Mouse (Mus musculus) skeletal muscle tissue, adult 2 months (tissue): ENCODE results near the gene Olfr1309.
"Not testable (repeated sequence)": the region's sequence is repeated elsewhere in the genome, so short reads cannot be mapped to it uniquely, and the experiment has no call there.

ENCODE experiments used
- DNase-seq: peaks from one replicate; pipeline ENCODE4 v3.0.0-alpha.2; 2012; ENCODE audit warnings: low read depth, low spot score

Gene Olfr1309

DNA sequence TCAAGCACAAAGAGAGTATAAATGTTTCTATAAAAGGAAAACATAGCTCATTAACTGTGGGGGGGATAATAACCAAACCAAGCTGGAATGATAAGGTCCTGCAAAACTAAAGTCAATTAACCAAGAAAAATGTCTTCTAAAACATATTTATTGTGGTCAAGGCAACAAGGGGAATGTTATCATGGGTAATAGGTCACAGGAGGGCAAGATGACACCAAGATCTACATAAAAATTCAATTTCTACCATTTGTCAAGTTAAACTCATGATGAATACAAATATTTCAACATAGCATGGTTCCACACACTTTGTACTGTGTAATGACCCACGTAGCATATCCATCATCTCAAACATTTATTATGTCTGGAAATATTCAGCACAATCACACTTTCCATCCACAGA is at the start of gene Olfr1309:
TSS of gene Olfr1309 (minus strand) at position 101 of the 400 bp plus-strand sequence.
- DNase-seq, result no peak

DNA sequence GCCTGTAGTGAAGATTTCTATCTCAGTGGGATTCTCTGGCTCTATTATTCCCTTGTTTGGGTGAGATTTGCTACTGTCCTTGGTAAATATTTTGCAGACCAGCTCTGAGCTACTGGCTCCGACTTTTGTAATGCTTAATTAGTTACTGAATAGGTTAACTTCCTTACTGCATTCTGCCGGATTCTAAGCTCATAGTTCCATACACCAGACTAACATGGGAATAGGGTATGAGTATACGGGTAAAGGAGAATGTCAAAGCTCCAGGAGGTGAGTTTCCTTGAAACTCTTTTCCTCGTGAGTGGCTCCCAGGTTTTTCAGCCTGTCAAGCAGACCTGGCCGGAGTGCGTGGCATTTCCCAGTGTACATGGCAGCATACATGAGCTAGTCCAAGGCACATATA is 36.9 kb upstream of the Olfr1309 start:
- DNase-seq, result not testable (repeated sequence)

GRCm38 (mm10) chr2:112024312-112024711 is 34.2 kb upstream of the Olfr1309 start, which contains the start of gene Olfr1311:
Gene Olfr1311 (minus strand): TSS chr2:112024412.
- no peak for DNase-seq

GRCm38 (mm10) chr2:112014900-112015299 is 24.8 kb upstream of the Olfr1309 start:
- no peak for DNase-seq

DNA sequence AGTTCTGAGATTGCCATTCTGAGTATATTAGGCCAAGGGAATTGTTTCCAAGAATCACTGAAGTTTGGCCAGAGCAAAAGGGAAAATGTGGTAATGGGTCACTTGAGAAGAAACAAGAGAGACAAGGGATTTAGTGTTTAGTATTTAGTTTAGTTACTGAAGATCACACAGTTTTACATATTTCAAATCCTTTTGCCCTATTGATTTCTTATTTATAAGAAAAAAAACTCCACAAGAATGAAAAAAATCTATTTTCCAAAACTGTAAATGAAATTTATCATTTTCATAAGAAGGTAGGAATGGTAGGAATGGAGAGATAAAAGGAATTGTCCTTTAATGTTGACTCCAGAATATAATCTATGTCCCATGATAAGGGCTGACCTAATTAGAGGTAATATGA is 22.5 kb upstream of the Olfr1309 start, which contains the start of gene Olfr1310:
TSS of gene Olfr1310 (minus strand) at position 101 of the 400 bp plus-strand sequence.
- DNase-seq, result no peak

- DNase-seq, result no peak
Observed at GRCm38 (mm10) chr2:111964844-111965243, 25.2 kb downstream of the Olfr1309 start, which contains the start of gene Olfr1308. Gene Olfr1308 (minus strand): TSS chr2:111964944.

DNA sequence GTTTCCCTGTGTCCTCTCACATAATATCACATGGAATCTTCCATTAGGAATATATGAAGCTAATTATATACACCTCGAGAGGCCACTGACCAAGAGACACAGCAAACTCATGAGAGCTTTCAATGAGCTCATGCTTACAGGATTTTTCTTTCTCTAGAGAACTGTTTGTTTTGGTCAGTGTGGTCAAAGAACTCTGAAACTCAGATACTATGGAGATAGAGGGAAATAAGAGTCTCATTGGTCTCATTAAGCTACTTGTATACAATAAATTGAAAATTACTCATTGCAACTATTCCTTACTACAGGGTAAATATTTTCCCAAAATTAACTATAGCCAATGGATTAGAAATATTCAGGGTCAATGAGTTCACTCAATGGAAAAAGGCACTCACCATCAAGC is 40.7 kb downstream of the Olfr1309 start, which contains the start of gene Olfr1307:
TSS of gene Olfr1307 (minus strand) at position 101 of the 400 bp plus-strand sequence.
- no peak for DNase-seq
